16 mouse cellular contexts compared by ENCODE assay signal in the genomic region with DNA sequence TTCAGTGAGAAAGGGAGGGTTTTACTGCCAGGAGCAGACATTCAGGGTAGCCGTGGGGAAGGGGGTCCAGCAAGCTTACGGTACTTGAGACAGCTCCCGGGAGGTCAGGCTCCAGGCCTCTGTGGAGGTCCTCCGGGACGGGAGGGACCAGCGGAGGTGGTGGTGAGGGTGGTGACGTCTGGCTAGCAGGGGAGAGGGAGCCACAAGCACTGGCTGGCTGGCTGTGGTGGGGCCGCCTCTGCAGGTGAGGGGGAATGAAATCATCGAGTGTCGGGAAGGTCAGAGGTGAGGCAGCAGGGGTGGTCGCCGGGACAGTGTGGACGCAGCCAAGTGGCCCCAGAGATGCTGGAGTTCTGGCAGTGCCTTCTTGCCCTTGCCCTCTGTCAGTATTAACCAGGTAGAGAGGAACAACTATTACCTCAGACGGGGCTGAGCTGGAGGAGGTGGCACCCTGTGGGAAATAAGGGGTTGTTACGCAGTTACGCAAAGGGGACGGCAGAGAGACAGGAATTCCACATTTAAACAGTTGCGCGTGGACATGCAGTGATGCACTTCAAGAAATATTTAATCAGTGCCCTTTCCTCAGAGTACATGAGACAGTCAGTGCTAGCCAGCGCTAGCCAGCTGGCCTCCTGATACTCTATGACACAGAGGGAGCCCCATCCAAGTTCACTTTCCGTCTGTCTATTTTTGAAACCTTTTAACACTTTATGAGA.
DNase-seq lines count a peak whose midpoint lies in the region; ATAC-seq lines count a peak whose summit lies in the region.
"Had no signal": no experiment of that assay in that cellular context is flagged by ENCODE, and none has a peak within 500 bp of the region (broad histone marks: within the 10 kb centered on the region; RNA-seq: fewer than 3 reads in every experiment).

No protein-coding gene starts in this region.

- no peak overlapping the region for H3K4me2 ChIP-seq in forebrain, embryonic 15.5 days (replicated peaks)
- no peak overlapping the region for H3K4me2 ChIP-seq in forebrain, embryonic 12.5 days
- H3K4me2 ChIP-seq in heart, embryonic 16.5 days (ENCODE audit: low read depth, low read length): peak overlapping the region; percentile 50
- H3K4me2 ChIP-seq: hindbrain, embryonic 15.5 days; limb, embryonic 15.5 days; midbrain, embryonic 12.5 days had no signal

- peak overlapping the region; percentile 55; the same call in 1 of the 2 replicates for H3K27ac ChIP-seq in forebrain, embryonic 15.5 days (replicated peaks)
- H3K27ac ChIP-seq in forebrain, embryonic 12.5 days: no peak overlapping the region
- H3K27ac ChIP-seq in heart, embryonic 16.5 days (ENCODE audit: low read length): peak overlapping the region; percentile 82
- H3K27ac ChIP-seq: hindbrain, embryonic 15.5 days; limb, embryonic 15.5 days; midbrain, embryonic 12.5 days had no signal

- 79% methylated on average over 21 of the region's 21 CpGs for WGBS in forebrain, embryonic 15.5 days
- WGBS in forebrain, embryonic 12.5 days: 79% methylated on average over 21 of the region's 21 CpGs
- WGBS in heart, embryonic 16.5 days: 38% methylated on average over 21 of the region's 21 CpGs

- DNase-seq in NIH3T3 (ENCODE audit: low read depth): peak; percentile 32
- peak; percentile 99 for DNase-seq in heart, adult 11 months
- DNase-seq in ovary, postnatal 14 days (ENCODE audit: low spot score): no peak
- DNase-seq in c-Kit-positive CD71-positive TER-119-positive erythroid progenitor cells, embryonic 14.5 days (ENCODE audit: low spot score): no peak
- no peak for DNase-seq in kidney, postnatal 36 days
- DNase-seq: cerebellum, adult 18-20 months; embryo, embryonic 11 days; kidney, postnatal 4 days; lung, postnatal 10 days had no signal

- no peak overlapping the region for H3K4me3 ChIP-seq in forebrain, embryonic 15.5 days
- H3K4me3 ChIP-seq in forebrain, embryonic 12.5 days (replicated peaks): no peak overlapping the region
- H3K4me3 ChIP-seq in heart, embryonic 16.5 days (ENCODE audit: low read length): peak overlapping the region; percentile 35
- H3K4me3 ChIP-seq: erythroblast, embryonic 14.5 days; hindbrain, embryonic 15.5 days; limb, embryonic 15.5 days; midbrain, embryonic 12.5 days had no signal

- H3K36me3 ChIP-seq in forebrain, embryonic 15.5 days: no peaks in the 10 kb centered on the region
- H3K36me3 ChIP-seq in forebrain, embryonic 12.5 days (replicated peaks): 0 out of 2 replicates have a peak, but pooled peaks cover 5% of the 10 kb centered on the region
- peaks cover 13% of the 10 kb centered on the region; the same call in 1 of the 2 replicates for H3K36me3 ChIP-seq in heart, embryonic 16.5 days (ENCODE audit: control insufficient read depth, insufficient read depth)
- H3K36me3 ChIP-seq: midbrain, embryonic 12.5 days had no signal

- H3K27me3 ChIP-seq in forebrain, embryonic 15.5 days: no peaks in the 10 kb centered on the region
- no peaks in the 10 kb centered on the region for H3K27me3 ChIP-seq in forebrain, embryonic 12.5 days
- H3K27me3 ChIP-seq in heart, embryonic 16.5 days (ENCODE audit: control insufficient read depth, insufficient read depth, low read length): no peaks in the 10 kb centered on the region
- H3K27me3 ChIP-seq: hindbrain, embryonic 15.5 days; limb, embryonic 15.5 days; midbrain, embryonic 12.5 days had no signal

- ATAC-seq in forebrain, embryonic 15.5 days (replicated peaks): no peak
- no peak for ATAC-seq in forebrain, embryonic 12.5 days (ENCODE audit: low FRiP score)
- ATAC-seq in heart, embryonic 16.5 days (replicated peaks; ENCODE audit: extremely low read depth, insufficient read depth, low FRiP score): peak; percentile 83

- H3K4me1 ChIP-seq in forebrain, embryonic 15.5 days: peaks cover 36% of the 10 kb centered on the region
- H3K4me1 ChIP-seq in forebrain, embryonic 12.5 days: peaks cover 7% of the 10 kb centered on the region
- peaks cover 60% of the 10 kb centered on the region for H3K4me1 ChIP-seq in heart, embryonic 16.5 days (ENCODE audit: control insufficient read depth, insufficient read depth, low read length)

- no peaks in the 10 kb centered on the region for H3K9me3 ChIP-seq in forebrain, embryonic 15.5 days
- H3K9me3 ChIP-seq in forebrain, embryonic 12.5 days: no peaks in the 10 kb centered on the region
- H3K9me3 ChIP-seq in heart, embryonic 16.5 days (replicated peaks; ENCODE audit: control insufficient read depth, low read length): no peaks in the 10 kb centered on the region
- H3K9me3 ChIP-seq: hindbrain, embryonic 15.5 days; limb, embryonic 15.5 days; midbrain, embryonic 12.5 days had no signal

- no peak overlapping the region for H3K9ac ChIP-seq in forebrain, embryonic 15.5 days (replicated peaks)
- H3K9ac ChIP-seq in forebrain, embryonic 12.5 days: no peak overlapping the region
- H3K9ac ChIP-seq in heart, embryonic 16.5 days (ENCODE audit: low read length): peak overlapping the region; percentile 67
- H3K9ac ChIP-seq: hindbrain, embryonic 15.5 days; limb, embryonic 15.5 days; midbrain, embryonic 12.5 days had no signal

Comparison
In these comparisons a context has a peak if more than half of its experiments do, and no peak if none do; other contexts are left out.
1. DNase-seq: peak in NIH3T3 (single experiment) and heart, adult 11 months (single experiment); none in ovary, postnatal 14 days (single experiment), c-Kit-positive CD71-positive TER-119-positive erythroid progenitor cells, embryonic 14.5 days (single experiment) and kidney, postnatal 36 days (0 of 2).